Mouse (Mus musculus) embryonic fibroblast, embryonic 13.5 days (primary cell): ENCODE results near the gene Ugdh.

ENCODE experiments used
- CTCF ChIP-seq: IDR thresholded peaks from 2 replicates; pipeline ENCODE4 v1.5.1; 2011; ENCODE audit warnings: mild to moderate bottlenecking, control low read depth, low read length, moderate library complexity, borderline replicate concordance; ENCODE audit not compliant: insufficient read depth
- POLR2A ChIP-seq: IDR thresholded peaks from 2 replicates; pipeline ENCODE4 v1.6.1; 2011; ENCODE audit warnings: low read depth, mild to moderate bottlenecking, control low read depth, low read length, moderate library complexity

DNA sequence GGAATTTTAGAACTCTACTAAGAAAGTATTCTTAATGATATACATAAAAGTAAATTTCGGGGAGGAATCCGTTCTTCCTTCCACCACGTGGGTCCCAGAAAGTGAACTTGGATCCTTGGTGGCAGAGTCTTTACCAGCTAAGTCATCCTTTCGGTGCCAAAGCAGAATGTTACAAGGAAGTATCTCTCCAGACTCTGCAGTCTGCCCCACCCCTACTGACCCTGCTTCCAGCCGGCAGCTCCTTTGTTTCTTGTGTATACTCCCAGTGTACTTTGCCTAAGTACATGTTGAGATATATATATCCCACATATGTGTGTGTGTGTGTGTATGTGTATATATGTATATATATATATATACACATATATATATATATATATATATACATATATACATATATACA is 6.3 kb downstream of the Ugdh start:
- TF ChIP-seq POLR2A (no peak), CTCF (no peak)
